ENCODE assay signal across 9 mouse cellular contexts in genomic region chr2:19156176-19156575, GRCm38 (mm10). TPM values are rescaled to one million over a fixed set of nuclear protein-coding genes. Genes with fewer than 3 reads are reported as not detected.
DNase-seq lines count a peak whose midpoint lies in the region; ATAC-seq and TF ChIP-seq lines count a peak whose summit lies in the region.
"Had no signal": no experiment of that assay in that cellular context is flagged by ENCODE, and none has a peak within 500 bp of the region (broad histone marks: within the 10 kb centered on the region; RNA-seq: fewer than 3 reads in every experiment).

No protein-coding gene starts in this region.

- DNase-seq in adrenal gland, adult 2 months, result peak; percentile 36
- no peak for DNase-seq in adrenal gland, postnatal 4 days (ENCODE audit: low spot score in 2 of 2)
- peak; percentile 21 for DNase-seq in kidney, postnatal 14 days
- no peak for DNase-seq in urinary bladder, adult 2 months (ENCODE audit: low spot score)
- no peak for DNase-seq in heart, adult 9 months (ENCODE audit: low spot score in 2 of 2)

- H3K4me3 ChIP-seq in kidney, embryonic 15.5 days (replicated peaks), result no peak overlapping the region
- no peak overlapping the region for H3K4me3 ChIP-seq in bone marrow, adult 2 months (replicated peaks; ENCODE audit: control insufficient read depth, low read depth, low read length)
- H3K4me3 ChIP-seq: limb, embryonic 12.5 days had no signal

- TF ChIP-seq CTCF in bone marrow, adult 2 months (IDR thresholded peaks at IDR 0.05; ENCODE audit: control insufficient read depth, insufficient read depth, low read length), result peak; percentile 59

- no peak overlapping the region for H3K4me2 ChIP-seq in kidney, embryonic 15.5 days
- H3K4me2 ChIP-seq: limb, embryonic 12.5 days had no signal

- no peaks in the 10 kb centered on the region for H3K36me3 ChIP-seq in kidney, embryonic 15.5 days
- H3K36me3 ChIP-seq: limb, embryonic 12.5 days had no signal

- no peak for ATAC-seq in kidney, embryonic 15.5 days (replicated peaks; ENCODE audit: low FRiP score)
- ATAC-seq in megakaryocyte, adult 5-6 weeks (ENCODE audit: poor library complexity, severe bottlenecking), result peak; percentile 80

- H3K9ac ChIP-seq in kidney, embryonic 15.5 days, result no peak overlapping the region
- H3K9ac ChIP-seq: limb, embryonic 12.5 days had no signal

- no peaks in the 10 kb centered on the region for H3K27me3 ChIP-seq in kidney, embryonic 15.5 days
- H3K27me3 ChIP-seq: limb, embryonic 12.5 days had no signal

- no peaks in the 10 kb centered on the region for H3K9me3 ChIP-seq in kidney, embryonic 15.5 days (replicated peaks)
- H3K9me3 ChIP-seq: limb, embryonic 12.5 days had no signal

- H3K27ac ChIP-seq in kidney, embryonic 15.5 days, result no peak overlapping the region
- H3K27ac ChIP-seq in bone marrow, adult 2 months (ENCODE audit: control insufficient read depth, insufficient read depth, low read depth, low read length, poor library complexity), result no peak overlapping the region
- H3K27ac ChIP-seq: limb, embryonic 12.5 days had no signal

- WGBS in kidney, embryonic 15.5 days, result 72% methylated on average over 4 of the region's 4 CpGs
- WGBS in bone marrow, adult 2 months, result 66% methylated on average over 4 of the region's 4 CpGs

- H3K4me1 ChIP-seq in kidney, embryonic 15.5 days, result peaks cover 7% of the 10 kb centered on the region; the same call in 1 of the 2 replicates
- no peaks in the 10 kb centered on the region for H3K4me1 ChIP-seq in bone marrow, adult 2 months (ENCODE audit: control insufficient read depth, insufficient read depth, low read length)

- TF ChIP-seq POLR2A in bone marrow, adult 2 months (IDR thresholded peaks at IDR 0.05; ENCODE audit: borderline replicate concordance, control insufficient read depth, low read depth, low read length), result no peak

RNA-seq across cellular contexts. Expression of gene Armc3, which starts 42.9 kb away (rescaled TPM):
- total RNA-seq in adrenal gland, adult 2 months (2021), result not detected
- not detected in 2 replicates for polyA plus RNA-seq in adrenal gland, adult 2 months (2012; rRNA removed)
- under 1 TPM; 0.14 to 0.22 TPM for total RNA-seq in adrenal gland, postnatal 4 days (2021)
- 0.12 and 0.14 TPM in 2 replicates for polyA plus RNA-seq in kidney, embryonic 15.5 days (2015; fragmentation: Nextera tagmentation; extraction: Ambion mirVana)
- 0.70 and 0.72 TPM in 2 replicates for polyA plus RNA-seq in bone marrow, adult 2 months (2011; ENCODE audit: insufficient read depth, insufficient read length, low replicate concordance, missing spikeins)
- 1.0 and 1.6 TPM in 2 replicates for total RNA-seq in megakaryocyte, adult 5-6 weeks (2015)
- 0.98 and 1.2 TPM in 2 replicates for total RNA-seq in megakaryocyte, adult 5-6 weeks (2017)
- polyA plus RNA-seq in urinary bladder, adult 2 months (2012; rRNA removed), result 0.04 and 0.08 TPM in 2 replicates
- polyA plus RNA-seq: limb, embryonic 12.5 days had no signal

Comparison
In these comparisons a context has a peak if more than half of its experiments do, and no peak if none do; other contexts are left out.
1. DNase-seq: peak in adrenal gland, adult 2 months (single experiment) and kidney, postnatal 14 days (single experiment); none in adrenal gland, postnatal 4 days (0 of 2), urinary bladder, adult 2 months (single experiment) and heart, adult 9 months (0 of 2).